Mouse (Mus musculus) adrenal gland, postnatal 14 days (tissue): Measurements from ENCODE around the gene Fggy. TPM values are rescaled to one million over a fixed set of nuclear protein-coding genes. Genes with fewer than 3 reads are reported as not detected.

Experiments
- DNase-seq: peaks from one replicate; pipeline ENCODE4 v3.0.0; 2021; ENCODE audit warnings: mixed read lengths
- total RNA-seq: library from RNA; stranded (reverse); gene quantifications from 2 replicates; pipeline ENCODE4 v1.2.3, GENCODE M21; 2021

The Fggy gene
- total RNA-seq, 1 experiment from 2014 or later: 55.3 TPM

GRCm38 (mm10) chr4:95784146-95784895 lies 227.0 kb downstream of the Fggy start:
- no peak for DNase-seq

DNA sequence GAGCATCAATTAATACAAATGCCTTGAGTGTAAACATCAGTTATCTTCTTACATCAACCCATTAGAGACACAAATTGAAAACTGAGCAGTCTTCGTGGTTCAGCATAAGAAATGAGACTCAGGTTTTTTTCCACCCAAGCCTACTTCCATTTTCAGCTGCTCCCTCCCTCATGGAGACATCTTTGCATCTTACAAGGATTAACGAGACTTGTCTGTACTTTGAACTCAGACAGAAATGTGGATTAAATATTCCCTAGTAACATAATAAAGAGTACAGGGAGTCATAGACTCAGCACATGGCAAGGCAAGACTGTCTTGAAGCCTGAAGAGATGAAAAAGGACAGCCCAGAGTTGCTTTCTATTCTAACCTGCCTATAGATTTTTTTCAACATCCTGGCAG lies 230.3 kb downstream of the Fggy start:
- DNase-seq: no peak

- no peak for DNase-seq
Observed at GRCm38 (mm10) chr4:95788867-95789266, 231.6 kb downstream of the Fggy start.

- no peak for DNase-seq
Observed at GRCm38 (mm10) chr4:95791913-95792475, 234.7 kb downstream of the Fggy start.

DNA sequence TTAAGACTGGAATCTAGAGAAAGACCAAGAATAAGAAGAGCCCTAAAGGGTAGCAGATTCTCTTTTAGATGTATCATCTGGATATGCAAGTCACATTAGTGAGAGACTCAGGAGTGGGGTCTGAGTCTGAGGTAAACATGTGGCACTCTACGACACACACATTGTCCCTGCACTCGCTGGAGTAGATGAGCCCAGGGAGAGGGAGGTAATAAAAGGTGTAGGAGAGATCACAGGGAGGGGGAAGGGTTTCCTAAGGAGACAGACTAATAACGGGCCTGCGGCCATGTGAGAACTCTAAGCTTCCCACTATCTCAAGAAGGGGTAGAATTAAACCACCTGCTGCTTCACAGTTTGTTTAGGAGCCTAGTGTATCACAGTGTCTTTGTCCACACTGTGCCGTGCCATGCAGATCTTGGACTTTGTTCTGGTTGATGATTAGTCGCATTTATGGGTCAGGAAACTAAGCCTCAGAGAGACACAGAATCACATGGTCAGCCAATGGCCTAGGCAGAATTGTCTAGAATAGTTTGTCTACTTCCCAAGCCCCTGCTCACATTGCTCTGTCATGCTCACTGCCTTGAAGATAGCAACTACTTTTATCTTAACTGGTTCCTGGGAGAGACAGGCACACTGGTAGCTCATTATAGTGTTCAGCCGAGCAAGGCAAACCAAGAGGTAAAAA lies 236.5 kb downstream of the Fggy start:
- DNase-seq: no peak

DNA sequence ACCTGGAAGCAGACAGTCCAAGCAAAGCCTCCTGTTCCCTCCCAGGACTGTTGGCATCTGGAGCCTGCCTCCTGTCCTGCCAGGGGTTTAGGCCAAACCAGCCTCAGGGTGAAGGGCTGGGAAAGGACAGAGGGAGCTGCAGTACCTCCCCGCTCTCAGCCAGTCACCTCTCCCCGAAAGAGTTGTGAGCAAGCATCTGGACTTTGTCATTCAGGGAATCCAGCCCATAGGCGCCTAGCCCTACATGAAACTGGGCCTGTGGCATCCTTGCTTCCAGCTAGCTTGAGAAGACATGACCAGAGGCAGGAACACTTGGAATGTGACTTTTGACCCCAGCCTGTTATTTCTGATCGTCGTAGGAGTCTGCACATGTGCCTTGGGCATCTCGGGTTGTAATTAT lies 237.3 kb downstream of the Fggy start:
- DNase-seq: no peak

GRCm38 (mm10) chr4:95795283-95795682 lies 238.0 kb downstream of the Fggy start:
- no peak for DNase-seq

- DNase-seq: no peak
Observed at GRCm38 (mm10) chr4:95819650-95820049, 262.3 kb downstream of the Fggy start.

DNA sequence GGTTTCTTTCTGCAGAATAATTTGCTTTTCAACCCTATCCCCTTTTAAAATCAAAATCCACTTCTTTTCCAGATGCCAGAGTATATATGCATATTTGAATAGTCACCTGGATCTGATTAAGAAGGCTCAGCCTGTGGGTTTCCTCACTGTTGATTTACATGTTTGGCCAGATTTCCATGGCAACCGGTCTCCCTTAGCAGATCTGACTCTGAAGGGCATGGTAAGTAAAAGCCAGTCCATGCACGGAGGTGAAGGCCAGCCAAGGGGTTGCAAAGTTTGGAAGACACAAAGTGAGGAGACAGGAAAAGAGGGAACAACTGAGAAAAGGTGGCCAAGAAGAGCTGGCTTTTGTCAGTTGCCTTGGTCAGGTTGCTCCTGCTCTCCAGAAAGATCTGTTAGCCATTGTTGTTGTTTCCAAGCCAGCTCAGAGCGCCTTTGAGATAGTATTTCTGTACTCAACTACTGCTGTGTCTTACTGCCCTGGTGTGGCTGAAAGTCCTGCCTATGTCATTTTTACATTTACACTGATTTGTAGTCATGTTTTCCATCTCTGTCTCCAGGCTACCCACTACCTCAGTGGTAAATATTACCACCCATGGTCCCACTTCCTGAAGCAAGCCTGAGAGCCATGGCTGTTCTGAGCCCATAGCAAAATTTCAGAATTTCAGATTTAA lies 264.7 kb downstream of the Fggy start:
- DNase-seq: peak; percentile 42

DNA sequence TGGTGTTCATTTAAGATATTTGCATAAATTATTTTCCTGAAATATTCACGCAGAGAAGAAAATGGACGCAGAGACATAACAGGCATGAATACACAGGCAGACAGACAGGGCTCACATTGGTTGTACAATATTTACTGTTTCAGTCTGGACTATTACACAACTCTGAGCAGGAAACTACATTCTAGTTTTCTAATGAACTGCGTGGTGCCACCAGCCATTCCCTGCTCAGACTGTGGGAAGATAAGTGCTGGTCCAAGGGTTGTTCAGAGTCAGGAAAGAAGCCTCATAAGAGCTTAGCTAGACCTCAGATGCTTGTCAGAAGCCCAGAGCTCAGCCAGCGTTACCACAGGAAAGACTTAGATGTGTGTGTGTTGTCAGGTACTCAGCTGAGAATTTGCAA lies 270.9 kb downstream of the Fggy start:
- DNase-seq: no peak

- DNase-seq: no peak
Observed at GRCm38 (mm10) chr4:95830320-95830719, 273.0 kb downstream of the Fggy start.

DNA sequence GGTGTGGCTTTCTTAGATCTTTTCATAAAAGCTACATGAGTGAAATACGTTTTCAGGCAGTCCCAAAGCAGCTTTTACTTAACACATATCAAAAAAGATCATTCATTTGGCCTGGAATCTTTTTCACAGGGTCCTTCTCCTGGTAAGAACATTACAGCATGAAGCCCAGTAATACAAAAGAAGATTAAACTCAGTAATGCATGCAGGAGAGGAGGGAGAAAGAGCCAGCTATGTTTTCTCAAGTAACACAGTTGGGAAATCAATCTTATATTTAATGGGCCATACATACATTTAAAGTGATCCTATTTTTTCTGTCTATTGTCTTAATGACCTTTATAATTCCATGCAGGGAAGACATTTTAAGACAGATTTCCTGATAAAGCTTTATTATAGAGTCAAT lies 282.6 kb downstream of the Fggy start:
- no peak for DNase-seq

DNA sequence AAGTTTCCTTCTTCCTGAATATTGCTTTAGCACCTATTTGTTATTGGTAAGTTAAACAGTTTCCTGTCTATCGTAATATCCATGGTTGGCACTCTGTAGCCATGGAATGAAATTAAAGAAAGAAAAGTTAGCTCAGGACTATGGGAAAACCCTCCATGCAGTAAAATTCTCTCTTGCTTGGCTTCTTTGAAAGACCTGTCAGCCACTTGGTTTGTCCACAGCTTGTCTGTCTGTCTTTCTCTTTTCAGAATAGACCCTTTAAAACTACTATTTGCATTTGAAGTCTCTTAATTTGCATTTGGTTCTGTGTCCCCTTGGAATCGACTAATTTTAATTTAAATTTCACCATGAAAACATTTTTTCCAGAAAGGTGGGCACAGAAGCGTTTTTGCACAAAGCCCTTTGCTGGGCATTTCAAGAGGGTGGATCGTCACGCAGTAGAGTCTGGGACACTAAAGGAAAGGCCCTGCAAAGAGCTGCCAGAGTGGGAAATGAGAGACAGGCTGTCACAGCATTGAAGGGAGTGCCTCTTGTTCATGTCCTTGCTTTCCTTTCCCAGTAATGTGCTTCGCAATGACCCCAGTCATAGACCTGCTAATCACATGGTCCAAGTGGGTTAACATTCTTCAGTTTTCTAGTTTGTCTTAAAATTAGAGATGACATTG lies 283.2 kb downstream of the Fggy start:
- DNase-seq: no peak

DNA sequence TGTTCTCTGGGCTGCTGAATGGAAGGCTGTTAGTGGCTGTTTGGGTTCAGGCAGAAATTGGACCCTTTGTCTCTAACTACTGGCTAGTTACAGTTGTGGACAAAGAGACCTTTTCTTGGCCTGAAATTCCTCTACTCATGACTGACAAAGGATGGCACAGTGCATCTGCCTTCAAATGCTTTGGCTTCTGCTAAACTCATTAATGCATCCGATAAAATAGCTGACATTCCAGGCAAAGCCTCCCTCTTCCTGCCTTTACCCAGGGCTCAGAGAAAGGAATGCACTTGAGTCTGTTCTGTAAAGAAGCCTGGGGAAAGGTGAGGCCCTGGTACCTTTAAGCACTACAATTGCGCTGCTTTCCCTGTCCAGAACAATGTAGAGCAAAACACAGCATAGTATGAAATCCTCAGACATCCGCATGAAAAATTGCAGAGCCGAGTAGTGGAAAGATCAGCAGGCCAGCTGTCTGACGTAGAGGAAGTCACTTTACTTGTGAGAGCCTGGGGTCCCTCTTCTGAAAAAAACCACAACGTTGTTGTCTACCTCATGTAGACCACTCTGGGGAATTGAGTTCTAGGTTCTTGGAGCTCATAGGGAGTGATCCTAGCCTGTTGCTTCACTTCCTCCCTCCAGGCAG lies 288.8 kb downstream of the Fggy start:
- no peak for DNase-seq

- no peak for DNase-seq
Observed at GRCm38 (mm10) chr4:95847219-95847618, 289.9 kb downstream of the Fggy start.

GRCm38 (mm10) chr4:95847664-95848063 lies 290.4 kb downstream of the Fggy start:
- no peak for DNase-seq

DNA sequence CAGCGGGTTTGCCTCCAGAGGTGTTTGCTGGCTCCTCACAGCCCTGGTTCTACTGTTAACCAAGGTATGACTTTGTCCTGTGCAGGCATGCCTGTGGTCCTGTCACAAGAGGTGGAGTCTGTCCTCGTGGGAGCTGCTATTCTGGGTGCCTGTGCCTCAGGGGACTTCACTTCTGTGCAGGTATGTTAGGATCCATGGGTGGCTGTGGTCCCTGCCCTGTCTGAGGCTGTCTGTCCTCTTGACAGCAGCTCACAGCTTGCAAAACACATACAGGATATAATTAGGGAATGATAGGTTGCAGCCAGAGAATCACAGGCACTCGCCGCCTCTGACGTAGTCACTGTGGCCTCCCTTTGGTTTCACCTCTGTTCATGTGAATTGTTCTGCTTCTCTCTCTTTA lies 292.2 kb downstream of the Fggy start:
- no peak for DNase-seq

DNA sequence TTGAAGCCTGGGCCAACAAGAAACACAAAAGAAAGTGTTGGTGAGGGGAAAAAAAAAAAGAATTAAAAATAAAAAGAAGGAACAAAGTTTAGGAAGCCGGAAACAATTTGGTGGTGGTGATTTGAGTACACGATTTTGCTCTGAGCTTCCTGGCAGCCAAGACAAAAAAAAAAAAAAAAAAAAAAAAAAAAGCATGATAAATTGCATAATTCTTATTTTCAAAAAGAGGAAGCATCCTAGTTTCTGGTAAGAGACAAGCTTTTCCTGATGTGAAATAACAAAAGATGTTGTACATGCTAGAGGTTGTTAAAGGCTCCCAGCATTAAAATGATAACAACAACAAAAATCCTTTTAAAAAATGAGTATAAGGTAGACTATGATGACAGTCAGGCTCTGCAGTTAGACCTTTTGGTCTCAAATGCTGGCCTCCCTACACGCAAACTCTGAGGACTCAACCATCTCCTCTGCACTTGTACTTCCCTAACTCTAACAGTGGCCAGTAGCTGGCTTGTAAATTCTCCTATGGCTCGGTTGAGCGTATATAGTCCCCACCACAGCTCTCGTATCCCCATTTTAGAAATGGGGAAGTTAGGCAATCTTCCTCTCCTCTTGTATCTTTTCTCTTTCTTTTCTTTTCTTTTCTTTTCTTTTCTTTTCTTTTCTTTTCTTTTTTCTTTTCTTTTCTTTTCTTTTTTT lies 292.9 kb downstream of the Fggy start:
- no peak for DNase-seq

GRCm38 (mm10) chr4:95852257-95852656 lies 294.9 kb downstream of the Fggy start:
- no peak for DNase-seq

- DNase-seq: no peak
Observed at GRCm38 (mm10) chr4:95856008-95856407, 298.7 kb downstream of the Fggy start.

DNA sequence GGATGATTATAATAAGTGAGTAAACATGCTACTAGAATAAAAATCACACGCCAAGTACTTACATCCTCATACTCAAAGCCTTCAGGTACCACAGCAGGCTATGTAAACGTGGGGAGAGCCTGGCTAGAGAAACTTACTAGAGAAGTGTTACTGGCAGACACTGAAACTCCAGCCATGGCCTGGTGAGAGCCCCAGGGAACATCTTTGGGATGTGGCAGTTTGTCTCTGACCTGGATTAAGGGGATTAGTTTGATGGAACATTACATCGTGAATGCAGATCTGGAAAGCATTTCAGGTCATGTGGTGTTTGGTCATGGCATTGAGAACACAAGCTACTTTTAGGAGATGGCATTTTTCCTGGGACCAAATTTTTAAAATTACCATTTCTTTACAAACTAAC lies 303.3 kb downstream of the Fggy start:
- no peak for DNase-seq
